Mouse (Mus musculus): ENCODE results near the gene Bbs7.
"Not testable (repeated sequence)": the region's sequence is repeated elsewhere in the genome, so short reads cannot be mapped to it uniquely, and the experiment has no call there.

The Bbs7 gene

GRCm38 (mm10) chr3:36613202-36613907 lies at the start of gene Bbs7:
TSS of gene Bbs7 (minus strand) at chr3:36613477.
- peak; percentile 92 for DNase-seq (ENCODE audit: low spot score)

DNA sequence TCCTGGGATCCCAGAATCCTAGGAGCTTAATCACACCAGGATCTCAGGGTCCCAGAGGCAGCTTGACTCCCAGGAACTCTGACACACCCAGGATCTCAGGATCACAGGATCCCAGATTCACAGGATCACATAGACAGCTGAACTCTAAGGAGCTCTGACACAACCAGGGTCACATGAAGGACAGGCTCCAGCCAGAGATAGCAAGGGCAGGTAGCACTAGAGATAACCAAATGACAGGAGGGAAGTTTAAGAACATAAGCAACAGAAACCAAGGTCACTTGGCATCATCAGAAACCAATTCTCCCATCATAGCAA lies 31.9 kb upstream of the Bbs7 start:
- DNase-seq (ENCODE audit: low spot score): not testable (repeated sequence)

DNA sequence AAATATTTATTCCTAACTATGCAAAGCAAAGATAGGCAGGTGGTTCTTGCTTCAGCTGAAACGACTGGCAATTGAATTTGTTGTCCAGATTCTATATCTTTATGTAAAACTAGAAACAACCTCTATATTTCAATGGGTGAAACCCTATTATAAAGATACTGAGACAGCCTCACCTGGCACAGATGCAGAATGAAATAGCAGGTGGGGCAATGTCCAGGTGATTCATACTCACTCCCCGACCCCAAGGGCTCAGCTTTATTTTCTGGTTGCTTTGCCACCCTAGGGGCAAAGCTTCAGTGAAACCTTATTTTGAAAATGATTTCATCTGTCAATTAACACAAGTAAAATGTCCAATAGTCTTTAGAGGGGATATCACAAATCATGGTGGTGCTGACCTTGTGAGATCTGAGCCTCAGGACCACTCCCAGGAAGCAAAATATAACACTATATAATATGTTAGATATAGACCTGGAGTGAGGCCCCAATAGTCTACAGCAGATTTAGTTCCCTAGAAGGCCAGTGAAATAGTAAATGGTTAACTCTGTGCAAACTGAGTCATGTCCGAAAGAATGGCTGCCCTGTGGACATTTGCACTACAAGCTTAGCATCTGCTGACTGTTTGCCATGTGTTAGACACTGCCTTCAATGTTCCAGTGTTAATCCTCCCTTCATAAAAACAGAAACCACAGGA lies 31.4 kb upstream of the Bbs7 start:
- no peak for DNase-seq (ENCODE audit: low spot score)

DNA sequence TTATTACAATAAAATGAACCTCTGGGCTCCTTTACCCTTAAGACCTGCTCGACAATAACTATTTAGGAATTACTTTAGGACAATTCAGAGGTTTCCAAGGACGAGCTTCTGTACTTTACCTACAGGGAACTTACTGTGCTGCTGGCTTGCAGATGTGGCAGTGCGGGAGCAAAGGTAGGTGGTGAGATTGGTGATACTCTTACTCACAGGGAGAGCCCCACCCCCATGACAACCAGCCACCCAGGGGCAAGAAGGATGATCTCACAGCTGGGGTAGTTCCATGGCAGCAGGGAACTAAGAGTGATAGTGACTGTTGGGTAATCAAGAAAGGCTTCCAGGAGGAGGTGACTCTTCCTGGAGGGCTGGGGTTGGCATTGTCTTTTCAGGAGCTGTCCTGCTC lies 30.1 kb upstream of the Bbs7 start:
- DNase-seq (ENCODE audit: low spot score): no peak

GRCm38 (mm10) chr3:36642736-36643135 lies 29.5 kb upstream of the Bbs7 start:
- DNase-seq (ENCODE audit: low spot score): no peak

DNA sequence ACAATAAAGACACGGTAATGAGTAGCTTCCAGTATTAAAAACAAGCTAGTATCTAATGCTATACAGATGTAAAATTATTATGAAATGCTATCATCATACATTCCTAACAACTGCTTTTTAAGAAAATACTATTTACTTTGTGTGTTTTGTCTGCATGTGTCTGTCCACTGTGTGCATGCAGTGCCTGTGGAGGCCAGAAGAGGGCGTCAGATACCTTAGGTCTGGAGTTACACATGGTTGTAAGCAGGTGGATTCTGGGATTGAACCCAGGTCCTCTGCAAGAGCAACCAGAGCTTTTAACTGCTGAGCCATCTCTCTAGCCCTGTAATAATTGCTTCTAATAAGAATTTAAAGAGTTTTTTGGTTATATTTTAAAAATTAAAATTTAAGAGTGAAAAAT lies 27.5 kb upstream of the Bbs7 start:
- DNase-seq (ENCODE audit: low spot score): no peak

GRCm38 (mm10) chr3:36635449-36635848 lies 22.2 kb upstream of the Bbs7 start:
- DNase-seq (ENCODE audit: low spot score): no peak

GRCm38 (mm10) chr3:36626803-36627202 lies 13.5 kb upstream of the Bbs7 start:
- no peak for DNase-seq (ENCODE audit: low spot score)

DNA sequence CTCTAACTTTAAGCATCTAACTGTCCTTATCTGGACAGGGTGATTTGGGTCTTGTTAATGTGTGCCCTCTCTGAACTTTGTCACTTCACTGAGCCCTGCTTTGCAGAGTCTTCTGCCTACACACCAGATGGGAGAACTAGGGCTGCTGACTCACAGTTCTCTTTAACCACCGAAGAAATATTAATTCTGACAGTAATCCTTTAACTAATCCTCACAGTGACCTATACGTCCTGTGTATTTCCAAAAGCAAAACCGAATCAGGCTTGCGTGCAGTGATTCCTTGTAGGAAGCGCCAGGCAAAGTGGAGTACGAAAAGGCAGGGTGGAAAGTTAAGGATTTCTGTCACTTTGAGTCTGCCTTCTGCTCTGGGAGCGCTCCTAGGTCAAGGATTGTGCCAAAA lies 4.9 kb upstream of the Bbs7 start:
- no peak for DNase-seq (ENCODE audit: low spot score)

GRCm38 (mm10) chr3:36613908-36614255 lies 605 bp upstream of the Bbs7 start:
- no peak for DNase-seq (ENCODE audit: low spot score)

DNA sequence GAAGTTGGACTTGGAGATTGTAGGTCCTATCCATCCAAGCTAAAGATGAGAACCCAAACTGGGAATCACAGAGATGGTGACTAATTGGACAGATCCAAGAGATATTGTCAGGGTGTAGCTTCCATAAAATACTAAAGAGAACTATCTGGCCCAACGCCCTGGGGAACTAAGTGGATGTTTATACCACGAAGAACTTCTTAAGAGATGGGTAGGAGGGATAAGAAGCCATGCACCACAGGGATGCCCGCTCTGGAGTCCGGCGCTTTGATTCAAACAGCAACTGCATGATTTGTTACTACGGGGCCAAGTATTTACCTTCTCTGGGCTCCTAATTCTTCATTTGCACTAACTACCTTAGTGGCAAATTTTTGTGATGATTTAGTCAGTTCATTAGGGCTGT lies 590 bp downstream of the Bbs7 start:
- DNase-seq (ENCODE audit: low spot score): no peak

DNA sequence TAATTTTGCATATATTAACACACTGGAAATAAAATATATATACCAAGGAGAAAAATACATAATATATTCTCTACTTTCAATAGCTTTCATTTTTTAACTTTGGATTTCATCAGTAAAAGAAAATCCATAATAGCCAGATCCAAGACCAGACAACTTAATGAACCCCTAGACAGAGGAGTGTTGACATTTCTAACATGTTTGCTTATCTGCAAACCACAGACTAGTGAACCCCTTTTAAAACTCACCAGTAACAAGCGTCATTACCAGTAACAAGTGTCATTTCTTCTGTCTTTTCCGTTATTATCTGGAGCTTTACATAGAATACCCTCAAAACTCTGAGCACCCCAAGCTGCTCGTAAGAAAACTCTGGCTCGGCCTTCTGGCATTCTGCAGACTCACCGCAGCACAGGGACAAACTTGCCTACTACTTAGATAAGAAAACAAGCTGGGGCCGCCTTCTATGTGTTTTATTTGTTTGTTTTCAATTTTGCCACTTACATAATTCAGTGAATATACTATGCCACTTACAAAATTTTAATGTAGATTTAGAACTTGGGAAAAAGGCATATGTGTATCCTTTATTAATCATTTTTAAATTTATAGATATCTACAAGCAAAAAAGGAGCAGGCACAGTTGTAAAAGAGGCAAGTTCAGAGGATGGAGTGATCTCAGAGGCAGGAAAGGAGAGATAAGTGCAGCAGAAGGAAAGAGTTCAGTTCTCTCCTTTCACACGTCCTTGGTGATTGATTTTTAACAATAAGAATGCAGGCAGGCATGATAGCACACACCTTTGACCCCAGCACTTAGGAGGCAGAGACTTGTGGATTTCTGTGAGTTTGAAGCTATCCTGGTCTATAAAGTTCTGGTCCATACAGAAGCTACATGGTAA lies 7.1 kb downstream of the Bbs7 start:
- DNase-seq (ENCODE audit: low spot score): no peak

GRCm38 (mm10) chr3:36599773-36600172 lies 13.5 kb downstream of the Bbs7 start:
- DNase-seq (ENCODE audit: low spot score): not testable (repeated sequence)

- no peak for DNase-seq (ENCODE audit: low spot score)
Measured at GRCm38 (mm10) chr3:36598811-36599210, 14.5 kb downstream of the Bbs7 start.

- DNase-seq (ENCODE audit: low spot score): peak; percentile 98
Measured at GRCm38 (mm10) chr3:36571827-36572378, 41.4 kb downstream of the Bbs7 start, which contains the start of gene Ccna2. TSS of gene Ccna2 (minus strand) at chr3:36572150.

GRCm38 (mm10) chr3:36571361-36571826 lies 41.9 kb downstream of the Bbs7 start:
- no peak for DNase-seq (ENCODE audit: low spot score)

DNA sequence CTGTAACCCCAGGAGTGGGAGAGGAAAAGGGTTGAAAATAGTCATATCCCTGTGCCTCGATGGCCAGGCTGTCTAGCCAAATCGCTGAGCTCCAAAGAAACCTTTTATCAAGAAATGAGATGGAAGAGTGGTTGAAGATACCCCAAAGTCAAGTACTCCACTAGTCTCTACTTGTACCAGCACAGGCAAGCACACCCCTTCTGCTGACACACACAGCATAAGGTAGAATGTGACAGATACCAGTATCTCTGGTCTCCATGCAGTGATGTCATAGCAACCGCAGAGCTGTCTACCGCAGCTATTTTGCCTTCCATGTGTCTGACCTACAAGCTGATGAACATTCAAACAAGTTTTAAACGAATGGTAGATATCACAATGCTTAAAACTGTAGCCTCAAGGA lies 43.4 kb downstream of the Bbs7 start:
- DNase-seq (ENCODE audit: low spot score): no peak

DNA sequence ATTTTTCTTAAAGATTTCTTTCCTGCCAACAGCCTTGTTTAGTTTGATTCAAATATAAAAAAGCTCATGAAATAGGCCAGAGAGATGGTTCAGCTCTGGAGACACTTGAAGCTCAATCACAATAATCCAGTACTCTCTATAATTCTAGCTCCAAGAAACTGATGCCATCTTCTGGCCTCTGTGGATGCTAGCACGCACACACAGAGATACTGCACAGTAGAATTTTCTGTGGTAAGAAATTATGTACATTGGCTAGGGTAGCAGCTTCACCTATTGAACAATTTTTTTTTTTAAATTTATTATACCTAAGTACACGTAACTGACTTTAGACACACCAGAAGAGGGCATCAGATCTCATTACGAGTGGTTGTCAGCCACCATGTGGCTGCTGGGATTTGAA lies 49.6 kb downstream of the Bbs7 start:
- DNase-seq (ENCODE audit: low spot score): no peak

DNA sequence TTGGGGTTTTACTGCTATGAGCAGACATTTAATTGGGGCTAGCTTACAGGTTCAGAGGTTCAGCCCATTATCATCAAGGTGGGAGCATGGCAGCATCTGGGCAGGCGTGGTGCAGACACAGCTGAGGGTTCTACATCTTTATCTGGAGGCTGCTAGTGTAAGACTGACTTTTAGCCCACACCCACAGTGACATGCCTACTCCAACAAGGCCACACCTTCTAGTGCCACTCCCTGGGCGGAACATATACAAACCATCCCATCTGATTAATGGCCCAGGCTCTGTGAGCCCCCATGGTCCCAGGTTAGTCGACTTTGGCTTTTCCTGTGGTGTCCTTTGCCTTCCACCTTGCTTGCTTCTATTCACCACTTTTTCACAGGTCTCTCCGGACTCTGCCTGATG lies 53.7 kb downstream of the Bbs7 start:
- DNase-seq (ENCODE audit: low spot score): no peak

- DNase-seq (ENCODE audit: low spot score): no peak
Measured at GRCm38 (mm10) chr3:36557601-36558000, 55.7 kb downstream of the Bbs7 start.

DNA sequence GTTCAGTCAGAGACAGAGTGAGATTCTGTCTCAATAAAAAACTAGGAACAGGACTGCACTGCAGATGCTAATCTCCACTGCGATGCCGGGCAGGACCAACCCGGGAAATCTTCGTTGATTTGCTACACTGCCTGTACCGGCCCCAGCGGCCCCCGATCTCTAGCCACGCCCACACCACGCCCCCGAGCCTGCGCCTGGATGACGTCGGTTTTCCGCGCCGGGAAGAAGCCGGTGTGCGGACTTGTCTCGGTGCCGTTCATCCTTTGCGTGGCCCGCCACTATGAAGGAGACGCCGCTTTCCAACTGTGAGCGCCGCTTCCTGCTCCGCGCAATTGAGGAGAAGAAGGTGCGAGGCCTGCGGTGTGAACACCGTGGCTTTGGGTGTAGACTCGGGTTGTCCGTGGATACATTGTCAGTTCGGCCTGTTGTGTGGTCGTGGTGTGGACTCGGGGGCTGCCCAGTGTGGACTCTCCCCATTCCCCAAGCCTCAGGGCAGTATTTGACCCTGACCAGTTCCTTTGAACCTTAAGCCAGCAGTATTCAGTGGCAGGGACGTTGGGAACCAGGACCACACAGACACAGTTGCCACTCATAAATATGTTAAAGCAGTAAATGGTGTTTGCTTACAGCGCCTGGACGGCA lies 60.8 kb downstream of the Bbs7 start, which contains the start of gene Exosc9:
Gene Exosc9 (plus strand): TSS at position 201 of the 642 bp plus-strand sequence.
- DNase-seq (ENCODE audit: low spot score): peak; percentile 93

GRCm38 (mm10) chr3:36551851-36552384 lies 61.4 kb downstream of the Bbs7 start:
- no peak for DNase-seq (ENCODE audit: low spot score)
